Mouse (Mus musculus) lung, postnatal 4 days (tissue): Measurements from ENCODE around the gene Exoc3l.

Experiments
- DNase-seq, 2 experiments: peaks; one replicate each; pipeline ENCODE4 v3.0.0; 2021

Exoc3l gene

GRCm38 (mm10) chr8:105295895-105296573, at the start of gene Exoc3l:
Exoc3l (minus strand) TSS chr8:105296101.
- peak; percentile 46 to 67 for DNase-seq

DNA sequence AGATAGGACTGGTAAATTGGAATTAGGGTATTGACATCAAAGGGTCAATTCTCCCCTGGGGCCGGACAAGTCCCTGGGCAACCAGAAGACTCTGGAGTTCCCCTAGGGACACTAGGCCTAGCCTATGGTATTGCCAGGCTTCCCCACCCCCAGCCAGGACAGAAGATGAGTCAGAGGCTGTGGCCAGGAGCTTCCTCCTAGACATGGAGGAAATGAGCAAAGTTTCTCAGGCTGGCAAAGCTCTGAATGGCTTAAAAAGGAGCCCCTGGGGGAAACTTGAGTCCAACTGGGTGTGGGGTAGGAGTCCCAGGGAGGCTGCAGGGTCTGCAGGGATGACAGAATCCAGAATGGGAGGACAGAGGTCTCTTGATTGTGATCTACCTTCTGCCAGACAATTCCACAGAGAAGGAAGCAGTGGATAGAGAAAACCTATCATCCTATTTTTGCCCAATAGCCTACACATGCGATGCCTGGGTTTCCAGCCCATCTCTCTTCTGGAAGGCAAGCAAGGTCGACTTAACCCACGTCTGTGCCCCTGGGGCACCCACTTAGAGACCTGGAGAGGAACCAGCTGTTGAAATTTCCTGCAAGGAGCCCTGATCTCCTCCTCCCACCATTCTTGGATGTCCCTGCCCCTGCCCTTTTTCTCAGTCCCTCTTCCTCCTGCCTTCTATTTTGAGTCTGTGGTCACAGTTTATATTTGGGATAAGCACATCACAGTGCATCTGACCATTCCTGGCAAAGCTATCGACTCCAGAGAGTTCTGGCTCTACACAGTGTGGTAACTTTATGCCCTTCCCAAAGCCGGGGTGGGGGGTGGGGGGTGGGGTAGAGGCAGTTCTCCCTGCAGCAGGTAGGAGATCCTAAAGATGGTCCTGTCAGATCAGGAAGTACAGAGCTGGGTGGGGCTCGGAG, 49.4 kb upstream of the Exoc3l start:
- peak; percentile 64 to 67 for DNase-seq

GRCm38 (mm10) chr8:105343791-105344574, 48.1 kb upstream of the Exoc3l start:
- peak; percentile 47 to 50 for DNase-seq

DNA sequence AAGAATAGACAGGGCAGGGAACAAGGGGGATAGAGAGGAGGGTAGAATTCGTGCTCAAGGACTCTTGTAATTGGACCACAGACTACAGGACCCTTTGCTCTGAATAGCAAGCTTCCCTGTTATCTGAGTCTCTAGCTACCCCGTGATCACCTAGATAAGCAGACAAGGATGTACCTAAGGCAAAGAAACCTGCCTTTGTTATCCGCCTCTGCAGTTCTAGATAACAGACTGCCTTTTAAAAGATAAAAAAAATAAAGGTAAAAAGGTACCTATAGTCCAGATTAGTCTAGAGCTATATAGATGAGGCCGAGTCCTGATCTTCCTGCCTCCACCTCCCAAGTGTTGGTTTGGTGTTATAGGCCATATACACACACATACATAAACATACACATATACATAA, 46.9 kb upstream of the Exoc3l start:
- no peak for DNase-seq

GRCm38 (mm10) chr8:105341399-105341798, 45.5 kb upstream of the Exoc3l start:
- peak; percentile 77 to 94 for DNase-seq

DNA sequence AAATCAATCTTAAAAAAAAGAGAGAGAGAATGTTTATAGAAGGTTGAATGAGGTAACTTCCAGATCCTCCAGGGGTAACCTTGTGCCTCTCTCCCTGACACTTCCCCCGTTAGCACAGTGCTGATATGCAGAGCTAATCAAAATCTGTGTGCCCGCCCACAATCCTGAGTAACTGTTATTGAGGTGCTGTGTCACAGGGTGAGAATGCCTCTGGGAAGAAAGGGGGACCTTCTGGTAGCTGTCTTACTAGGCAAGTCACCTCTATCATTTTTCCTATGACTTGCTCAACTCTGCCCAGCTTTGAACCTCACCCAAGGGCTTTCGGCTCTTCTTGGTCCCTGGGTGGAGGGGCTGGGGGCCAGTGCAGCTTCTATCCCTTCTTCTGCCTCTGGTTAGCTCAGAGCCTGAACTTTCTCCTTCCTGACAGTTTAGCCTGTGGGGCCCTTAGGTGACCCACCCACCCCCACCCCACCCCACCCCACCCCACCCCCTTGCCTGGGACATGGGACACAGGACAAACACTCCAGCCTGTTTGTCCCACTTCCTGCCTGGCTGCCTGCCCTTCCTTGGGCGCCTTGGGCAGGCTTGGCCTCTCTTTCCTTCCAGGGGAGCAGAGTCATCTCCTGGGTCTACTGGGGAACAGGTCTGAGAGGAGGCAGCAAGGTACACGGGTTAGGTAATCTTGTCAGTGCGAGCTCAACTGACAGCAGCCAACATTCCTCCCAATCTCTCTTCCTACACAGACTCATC, 44.2 kb upstream of the Exoc3l start:
- peak; percentile 82 to 90 for DNase-seq

DNA sequence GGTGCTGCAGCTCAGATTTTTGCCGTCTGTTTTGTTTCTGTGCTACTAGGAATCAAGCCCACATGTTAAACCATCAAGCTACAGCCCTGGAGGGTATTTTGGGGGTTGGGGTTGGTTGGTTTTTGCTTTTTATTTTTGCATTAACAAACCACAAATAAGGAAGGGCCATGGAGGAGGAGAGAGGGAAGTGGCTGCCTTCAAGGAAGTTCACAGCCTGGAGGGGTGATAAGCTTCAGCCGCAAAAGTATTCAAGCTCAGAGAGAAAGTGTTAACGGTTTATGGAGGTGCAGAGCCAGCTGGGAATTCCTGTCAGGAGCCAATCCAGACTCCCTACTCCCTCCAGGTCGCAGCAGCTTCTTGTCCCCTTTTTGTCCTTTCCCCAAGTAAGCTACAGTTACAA, 43.1 kb upstream of the Exoc3l start:
- no peak for DNase-seq

DNA sequence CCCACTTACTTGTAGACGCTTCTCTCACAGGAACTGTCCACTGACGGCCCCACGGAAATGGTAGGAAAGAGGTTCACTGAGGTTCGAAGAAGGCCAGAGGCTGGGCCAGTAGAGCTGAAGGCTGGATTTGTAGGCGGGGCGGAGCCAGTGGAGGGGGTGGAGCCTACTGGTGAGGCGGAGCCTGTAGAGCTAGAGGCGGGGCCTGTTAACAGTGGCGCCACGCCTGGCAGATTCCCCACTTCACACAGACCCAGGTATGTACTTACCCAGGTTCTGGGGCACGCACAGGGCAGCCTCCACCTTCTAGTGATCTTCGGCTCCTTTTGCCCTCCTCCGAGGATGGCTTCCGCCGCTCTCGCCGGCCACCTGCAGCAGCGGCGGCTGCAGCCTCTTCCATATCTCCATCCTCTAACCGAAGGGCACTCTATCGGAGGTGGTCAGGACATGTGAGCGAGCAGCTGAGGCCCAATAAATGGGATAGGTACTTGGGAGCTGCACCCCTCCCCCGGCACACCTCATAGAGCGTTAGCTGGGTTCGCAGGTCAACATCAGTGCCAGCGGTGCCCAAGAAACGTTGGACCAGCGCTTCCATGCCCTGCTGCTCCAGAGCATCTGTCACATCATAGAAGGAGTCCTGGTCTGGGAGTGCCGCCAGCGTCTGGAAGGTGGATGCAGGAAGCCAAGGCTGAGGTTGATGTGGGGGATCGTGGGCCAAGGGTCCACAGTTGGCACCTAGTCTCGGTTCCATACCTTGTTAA, 40.7 kb upstream of the Exoc3l start:
- peak; percentile 40 to 42 for DNase-seq

DNA sequence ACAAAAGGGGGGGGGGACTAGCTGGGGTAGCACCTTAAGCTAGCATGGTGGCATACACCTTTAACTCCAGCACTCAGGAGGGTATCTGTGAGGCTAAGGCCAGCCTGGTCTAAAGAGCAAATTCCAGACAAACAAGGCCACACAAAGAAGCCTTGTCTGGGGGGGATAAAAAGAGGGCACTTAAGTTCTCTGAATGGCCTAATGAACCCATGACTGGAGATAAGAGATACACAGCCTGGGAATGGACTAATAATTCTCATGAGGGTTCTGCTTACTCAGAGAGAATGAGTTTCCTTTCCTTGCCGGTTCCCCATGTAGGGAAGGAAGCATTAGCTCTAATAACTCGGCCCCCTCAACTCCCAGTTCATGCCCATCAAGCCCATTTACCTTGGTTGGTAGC, 36.6 kb upstream of the Exoc3l start:
- no peak for DNase-seq

GRCm38 (mm10) chr8:105331931-105332330, 36.0 kb upstream of the Exoc3l start:
- DNase-seq, result no peak

DNA sequence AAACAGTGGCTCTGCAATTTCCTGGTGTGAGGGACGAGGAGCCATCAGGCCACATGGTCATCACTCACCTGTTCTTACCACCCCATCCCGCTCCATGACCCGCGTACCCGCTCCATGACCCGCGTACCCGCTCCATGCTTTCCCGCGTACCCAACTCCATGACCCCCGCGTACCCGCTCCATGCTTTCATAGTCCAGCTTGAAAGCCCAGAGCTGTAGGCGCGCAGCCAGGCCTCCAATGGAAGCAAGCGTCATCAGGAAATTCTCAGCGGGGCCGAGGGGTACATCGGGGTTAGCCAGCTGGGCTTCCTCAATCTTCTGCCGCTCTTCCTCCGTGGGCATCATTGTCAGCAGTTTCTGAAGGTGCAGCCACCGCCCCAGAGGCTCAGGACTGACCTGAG, 35.6 kb upstream of the Exoc3l start:
- peak in 1 of 2 experiments; percentile 27 for DNase-seq

DNA sequence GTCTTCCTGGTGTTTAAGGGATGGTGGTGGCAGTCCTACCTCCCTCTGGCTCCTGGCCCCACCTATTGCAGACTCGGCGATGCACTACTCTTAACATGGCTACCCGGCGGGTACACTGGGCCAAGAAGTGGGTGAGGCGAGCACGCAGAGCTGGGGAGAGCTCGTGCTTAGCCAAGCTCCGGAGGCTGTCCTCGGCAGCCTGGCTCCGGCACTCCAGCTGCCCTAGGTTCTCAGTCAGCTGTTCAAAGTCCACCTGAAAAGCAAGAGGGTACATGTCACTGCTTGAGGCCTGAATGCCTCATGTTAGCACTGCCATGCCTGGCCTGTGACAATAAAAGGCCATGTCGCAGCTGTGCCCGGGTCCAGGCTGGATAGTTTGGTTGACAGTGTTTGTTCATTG, 34.4 kb upstream of the Exoc3l start:
- no peak for DNase-seq

GRCm38 (mm10) chr8:105326968-105327367, 31.1 kb upstream of the Exoc3l start:
- no peak for DNase-seq

DNA sequence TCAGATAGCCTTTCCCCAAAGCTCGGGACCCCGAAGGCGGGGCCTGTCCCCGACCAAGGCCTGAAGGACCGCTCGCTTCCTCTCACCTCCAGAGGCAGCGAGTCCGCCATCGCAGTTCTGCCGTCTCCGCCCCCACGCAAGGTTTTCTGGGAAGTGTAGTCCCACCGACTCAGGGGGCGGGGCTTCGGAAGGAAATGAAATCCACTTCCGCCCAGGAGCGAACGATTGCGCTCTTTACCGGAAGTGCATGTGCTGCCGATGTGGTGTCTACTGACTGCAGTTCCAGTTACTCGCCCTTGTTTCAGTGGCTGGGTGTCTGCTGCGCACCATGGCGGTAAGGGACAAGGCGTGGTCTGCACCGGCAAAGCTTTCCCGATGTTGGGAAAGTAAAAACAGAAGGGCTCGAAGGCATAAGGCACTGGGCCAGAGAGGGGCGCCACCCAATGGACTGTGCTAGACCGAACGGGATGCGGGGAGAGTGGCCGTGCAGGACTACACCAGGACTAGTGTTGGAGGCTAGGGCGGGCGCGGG, 30.3 kb upstream of the Exoc3l start, which contains the start of the genes Lrrc29 and Tmem208:
Gene Lrrc29 (minus strand): TSS at position 138 of the 532 bp plus-strand sequence.
Gene Tmem208 (plus strand): TSS at position 214 of the 532 bp plus-strand sequence.
- DNase-seq, result peak; percentile 98

DNA sequence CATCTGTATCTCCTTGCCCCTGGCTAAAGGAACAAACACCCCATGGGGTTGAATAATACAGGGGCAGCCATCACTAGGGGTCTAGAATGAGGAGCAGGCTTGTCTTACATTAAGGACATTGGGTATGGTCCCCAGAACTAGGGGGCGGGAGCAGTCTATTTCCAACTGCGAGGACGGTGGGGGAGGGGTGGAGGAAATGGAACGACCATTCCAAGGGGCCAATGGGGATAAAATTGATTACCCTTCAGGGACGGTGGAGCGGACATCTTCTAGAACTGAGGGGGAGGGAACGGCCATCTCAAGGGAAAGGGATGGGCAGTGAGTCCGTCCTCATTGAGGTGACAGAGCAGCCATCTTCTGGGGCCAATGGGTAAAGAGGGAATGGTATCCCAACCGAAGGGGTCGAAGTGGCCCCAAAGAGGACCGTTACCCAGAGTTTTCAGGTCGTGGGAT, 29.8 kb upstream of the Exoc3l start:
- peak in 1 of 2 experiments; percentile 24 for DNase-seq

DNA sequence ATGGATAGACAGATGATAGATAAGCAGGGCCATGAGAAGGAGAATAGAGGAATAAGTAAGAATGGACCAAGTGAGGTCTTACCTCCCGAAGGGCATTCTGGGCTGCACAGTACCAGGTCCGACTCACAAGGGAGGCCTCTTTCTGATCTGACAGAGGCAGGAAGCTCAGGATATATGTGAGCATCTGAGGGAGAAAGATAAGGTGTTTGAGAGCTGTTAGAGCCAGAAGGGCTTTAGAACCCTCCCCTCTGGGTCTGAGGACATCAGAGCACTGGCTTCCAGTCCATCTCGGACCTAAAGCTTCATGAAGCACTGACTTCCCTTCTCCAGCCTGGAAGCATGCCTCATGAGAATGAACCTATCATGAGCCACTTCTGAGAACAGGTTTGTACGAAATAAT, 27.3 kb upstream of the Exoc3l start:
- no peak for DNase-seq

DNA sequence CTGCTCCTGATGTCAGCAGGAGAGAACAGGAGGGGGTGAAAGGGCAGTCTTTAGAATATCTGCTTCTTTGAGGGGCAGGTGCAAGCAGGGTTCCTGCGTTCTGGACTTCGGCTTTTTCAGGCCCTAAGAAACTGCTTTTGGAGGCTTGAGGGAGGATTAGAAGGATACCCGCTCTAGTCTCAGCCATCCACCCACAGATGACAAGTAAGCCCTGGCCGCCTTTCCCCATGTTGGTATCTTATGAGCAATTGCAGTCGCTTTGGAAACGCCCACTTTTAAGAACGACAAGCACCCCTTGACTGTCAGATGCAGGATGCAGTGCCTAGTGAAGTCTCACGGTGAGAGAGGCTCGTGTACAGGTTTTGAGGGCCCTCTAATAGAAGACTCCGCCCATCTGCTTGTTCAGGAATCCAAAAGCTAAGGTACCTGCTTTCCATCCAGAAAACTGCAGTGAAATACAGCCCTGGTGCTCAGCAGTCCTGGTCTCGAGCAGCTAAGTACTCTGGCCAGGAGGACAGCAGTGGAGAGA, 22.8 kb upstream of the Exoc3l start:
- DNase-seq, result peak in 1 of 2 experiments; percentile 56

GRCm38 (mm10) chr8:105317941-105318340, 22.0 kb upstream of the Exoc3l start:
- peak; percentile 66 to 87 for DNase-seq

- peak in 1 of 2 experiments; percentile 48 for DNase-seq
These were observed 19.3 kb upstream of the Exoc3l start for GRCm38 (mm10) chr8:105315073-105315769.
